Mouse (Mus musculus) gastrocnemius, adult 2 months (tissue): ENCODE measurements at regions not wholly inside any gene's neighbourhood (a gene's known extent, or its start where the extent isn't known, plus 50 kb on each side); places are given as distances from the start of the nearest gene placed in this dataset.

Experiments
- DNase-seq: peaks from one replicate; pipeline ENCODE4 v3.0.0; 2022
- H3K27ac ChIP-seq: fragments of 200-600 bp; 2 replicates; pipeline ENCODE4 v1.8.1; 2022; ENCODE audit warnings: mild to moderate bottlenecking
- H3K4me3 ChIP-seq: fragments of 200-600 bp; 2 replicates; pipeline ENCODE4 v1.8.1; 2022; ENCODE audit warnings: mild to moderate bottlenecking, moderate library complexity
- CTCF ChIP-seq: fragments of 200-600 bp; IDR thresholded peaks from 2 replicates; pipeline ENCODE4 v1.8.1; 2022; ENCODE audit warnings: antibody characterized with exemption, mild to moderate bottlenecking, moderate library complexity
- intact Hi-C: fragments of 180-260 bp; cut with DNase I; formaldehyde crosslinking; loops from one replicate; pipeline ENCODE4 v1.15.1; 2025

DNA sequence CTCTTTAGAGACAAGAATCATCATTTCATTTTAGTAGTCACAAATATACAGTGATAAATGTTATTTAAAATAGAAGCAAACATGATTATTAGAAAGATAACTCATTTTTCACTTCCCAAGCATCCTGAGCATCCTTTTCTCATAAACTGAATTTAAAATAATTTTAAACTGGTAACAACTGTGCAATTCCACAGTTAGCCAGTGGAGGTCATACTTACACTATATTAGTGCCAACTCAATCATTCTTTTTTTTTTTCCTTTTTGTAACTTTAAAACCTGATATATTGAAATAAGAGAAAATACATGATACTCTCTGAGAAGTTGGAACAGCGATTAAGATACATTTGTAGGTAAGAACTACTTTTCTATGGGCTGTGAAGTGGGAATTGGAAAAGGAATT lies 113.2 kb upstream of the Gm17509 start:
- peak; percentile 53 for TF ChIP-seq CTCF
- intact Hi-C loops: loop anchor here (5.0 kb wide), 1 partner anchor 893 kb away; no protein-coding TSS in a partner anchor
- no peak overlapping the region for H3K4me3 ChIP-seq
- H3K27ac ChIP-seq: no peak overlapping the region
- DNase-seq: no peak

DNA sequence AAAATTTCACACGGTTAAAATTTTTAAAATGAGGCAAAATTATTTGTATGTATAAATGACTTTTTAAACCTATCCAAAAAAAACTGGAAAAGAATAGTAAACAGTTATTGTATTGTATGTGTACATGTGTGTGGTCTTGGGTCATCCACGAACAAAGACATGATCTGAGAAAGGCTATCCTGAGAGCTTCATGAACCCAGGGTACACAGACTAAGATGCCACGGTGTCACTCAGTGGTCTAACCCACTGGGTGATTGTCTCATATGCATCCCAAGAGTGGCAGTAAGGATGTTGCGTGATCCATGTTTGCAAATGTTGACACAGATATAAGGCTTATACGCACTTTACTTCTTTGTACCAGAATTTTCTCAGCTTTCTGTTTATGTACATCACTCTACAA lies 113.7 kb upstream of the Gm17509 start:
- intact Hi-C loops: loop anchor here (5.0 kb wide), 1 partner anchor 893 kb away; no protein-coding TSS in a partner anchor
- no peak overlapping the region for H3K27ac ChIP-seq
- no peak overlapping the region for H3K4me3 ChIP-seq
- no peak for DNase-seq
- TF ChIP-seq CTCF: no peak

DNA sequence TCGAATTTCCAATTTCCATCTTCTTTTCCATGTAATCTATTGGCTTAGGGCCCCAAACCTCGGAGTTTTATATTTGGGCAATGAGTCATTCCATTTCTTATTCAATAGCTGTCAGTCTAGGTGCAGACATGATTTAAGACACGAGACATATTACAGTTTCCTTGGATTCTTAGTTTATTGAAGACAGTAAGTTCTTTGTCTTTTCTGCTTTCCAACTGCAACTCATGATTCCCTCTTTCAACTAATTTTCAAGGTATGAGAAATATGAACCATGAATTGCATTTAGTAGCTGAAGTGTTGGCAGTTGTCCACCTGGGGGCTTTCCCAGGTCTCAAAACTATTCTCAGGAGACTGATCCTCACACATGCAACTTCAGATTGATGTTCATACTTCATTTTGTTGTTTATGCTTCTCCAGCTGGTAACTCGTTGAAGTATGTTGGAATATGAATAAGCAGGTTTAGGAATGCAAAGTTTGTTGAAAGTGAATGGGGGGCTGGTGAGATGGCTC lies 160.3 kb upstream of the Gm17509 start:
- Histone ChIP-seq H3K4me3 (no peak overlapping the region), H3K27ac (no peak overlapping the region)
- intact Hi-C loops: no loop called here
- DNase-seq: no peak
- TF ChIP-seq CTCF: no peak

DNA sequence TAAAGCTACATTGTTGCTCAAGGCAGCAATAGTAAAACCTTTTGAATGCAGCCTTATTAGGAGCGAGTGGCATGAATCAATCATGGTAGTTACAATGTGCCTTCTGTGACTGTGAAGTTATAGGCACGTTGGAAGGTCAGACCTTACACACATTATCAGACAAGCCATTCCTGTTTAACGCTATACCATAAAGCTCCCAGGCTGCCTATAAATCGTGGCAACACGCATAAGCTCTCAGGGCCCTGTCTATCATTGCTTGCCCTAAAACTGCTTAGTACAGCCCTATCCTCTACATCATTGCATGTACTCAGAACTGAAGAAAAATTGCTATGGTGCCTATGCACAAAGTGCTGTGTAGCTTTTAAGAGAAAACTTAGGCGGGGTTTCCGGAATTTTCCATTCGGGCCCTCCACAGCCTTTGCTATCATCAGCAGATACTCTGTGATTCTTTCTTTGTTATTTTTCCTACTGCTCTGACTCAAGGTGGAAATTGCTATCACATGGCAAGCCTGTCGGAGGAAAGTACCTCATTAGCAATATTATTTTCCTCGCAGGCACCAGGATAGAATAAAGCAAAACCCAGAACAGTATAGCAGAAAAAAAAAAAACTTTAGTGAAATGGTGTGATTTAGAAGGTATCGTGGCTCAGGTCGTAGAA lies 162.7 kb upstream of the Gm17509 start:
- no peak overlapping the region for H3K27ac ChIP-seq
- intact Hi-C loops: no loop called here
- H3K4me3 ChIP-seq: no peak overlapping the region

DNA sequence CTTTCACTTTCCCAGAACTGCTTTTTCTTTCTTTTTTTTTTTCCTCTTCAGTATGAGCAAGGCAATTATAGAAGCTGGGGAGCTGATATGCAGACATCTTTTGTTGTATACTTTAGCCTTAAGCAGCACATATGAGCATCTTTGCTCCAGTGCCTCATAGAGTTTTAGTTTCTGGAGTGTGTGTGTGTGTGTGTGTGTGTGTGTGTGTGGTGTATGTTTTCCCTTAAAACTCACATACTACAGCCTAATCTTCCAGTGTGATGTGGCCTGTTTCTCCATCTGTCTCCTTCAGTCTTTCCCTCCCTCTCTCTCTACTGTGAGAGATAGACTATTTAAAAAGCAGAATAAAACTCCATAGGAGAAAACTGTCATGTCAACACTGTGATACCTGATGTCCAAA lies 169.4 kb upstream of the Gm17509 start:
- TF ChIP-seq CTCF: no peak
- no peak overlapping the region for H3K27ac ChIP-seq
- intact Hi-C loops: no loop called here
- no peak overlapping the region for H3K4me3 ChIP-seq
- DNase-seq: no peak

More for the DNA sequence above, 162.7 kb upstream of the Gm17509 start:
- DNase-seq: no peak
- TF ChIP-seq CTCF: no peak

DNA sequence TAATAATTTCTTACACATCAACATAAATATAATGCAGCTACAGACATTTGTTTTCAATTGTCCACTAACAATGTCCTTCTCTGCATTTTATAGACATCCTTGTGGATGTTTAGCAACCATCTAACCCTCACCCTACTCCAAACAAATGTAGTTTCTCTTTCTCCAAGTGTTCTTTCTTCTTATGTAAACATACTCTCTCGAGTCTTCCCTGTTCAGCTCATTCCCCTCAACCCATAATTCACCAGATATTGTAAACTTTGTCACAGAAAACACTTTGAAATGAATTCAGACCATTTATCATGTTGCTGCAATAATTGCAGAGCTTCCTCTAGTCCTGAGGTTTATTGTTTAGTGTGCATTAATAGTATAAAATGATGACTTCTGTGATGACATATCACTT lies 172.6 kb upstream of the Gm17509 start:
- Histone ChIP-seq H3K27ac (no peak overlapping the region), H3K4me3 (no peak overlapping the region)
- no peak for TF ChIP-seq CTCF
- DNase-seq: no peak
- intact Hi-C loops: no loop called here

DNA sequence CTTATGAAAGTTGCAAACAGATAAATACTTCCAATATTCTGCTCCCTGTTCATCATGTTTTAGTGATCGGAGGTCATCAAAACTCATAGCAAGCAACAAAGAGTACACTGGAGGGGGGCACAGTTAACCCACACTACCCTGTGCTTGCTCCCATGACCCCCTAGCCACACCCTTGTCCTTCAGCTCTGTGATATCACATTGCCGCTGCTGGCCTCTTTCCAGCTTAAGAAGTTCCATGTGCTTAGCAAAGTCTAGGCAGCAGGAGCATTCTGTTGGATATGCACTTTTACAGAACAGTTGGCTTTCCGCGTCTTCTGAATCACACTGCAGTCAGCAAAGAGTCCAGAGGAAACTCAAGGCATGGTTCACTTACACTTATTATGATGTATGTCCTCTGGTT lies 180.4 kb upstream of the Gm17509 start:
- H3K27ac ChIP-seq: no peak overlapping the region
- peak; percentile 21 for DNase-seq
- intact Hi-C loops: no loop called here
- TF ChIP-seq CTCF: no peak
- no peak overlapping the region for H3K4me3 ChIP-seq

DNA sequence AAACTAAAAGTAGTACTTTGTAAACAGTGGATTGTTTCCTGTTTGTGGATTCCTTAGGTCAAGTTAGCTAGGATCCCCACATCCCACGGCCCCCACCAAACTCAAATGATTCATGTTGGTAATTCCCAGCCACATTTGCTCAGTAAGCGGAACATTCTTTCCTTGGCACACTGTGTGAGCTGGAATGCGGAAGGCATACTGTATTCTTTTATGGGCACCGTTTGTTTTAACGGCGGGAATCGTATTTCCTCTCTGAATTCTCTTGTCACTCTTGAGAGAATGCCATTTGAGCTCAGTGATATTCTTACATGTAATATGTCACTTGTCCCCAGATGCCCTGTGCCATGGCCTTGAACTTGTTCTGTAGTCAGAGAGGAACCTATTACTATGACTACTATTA lies 189.1 kb upstream of the Gm17509 start:
- intact Hi-C loops: no loop called here
- Histone ChIP-seq H3K27ac (no peak overlapping the region), H3K4me3 (no peak overlapping the region)
- TF ChIP-seq CTCF: no peak
- no peak for DNase-seq

DNA sequence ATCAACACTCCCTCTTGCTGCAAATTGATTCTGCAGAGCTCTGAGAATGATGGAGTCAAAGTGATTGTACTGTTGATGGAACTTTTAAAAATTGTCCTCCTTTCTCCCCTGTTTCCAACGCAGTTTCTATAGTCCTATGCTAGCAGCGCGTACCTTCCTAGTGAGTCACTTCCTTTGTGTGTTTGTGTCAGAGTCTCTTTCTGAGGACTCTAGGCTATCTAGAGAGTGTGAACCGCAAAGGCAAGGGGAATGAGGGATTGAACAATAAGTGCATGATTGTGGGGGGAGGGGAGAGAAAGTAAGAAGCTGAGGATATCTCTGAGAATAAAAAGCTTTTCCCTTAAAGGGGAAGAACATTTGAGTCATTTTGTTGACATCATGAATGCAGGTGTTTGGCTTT lies 188.5 kb upstream of the Hcn1 start:
- no peak overlapping the region for H3K27ac ChIP-seq
- intact Hi-C loops: no loop called here
- no peak for TF ChIP-seq CTCF
- no peak overlapping the region for H3K4me3 ChIP-seq
- no peak for DNase-seq

DNA sequence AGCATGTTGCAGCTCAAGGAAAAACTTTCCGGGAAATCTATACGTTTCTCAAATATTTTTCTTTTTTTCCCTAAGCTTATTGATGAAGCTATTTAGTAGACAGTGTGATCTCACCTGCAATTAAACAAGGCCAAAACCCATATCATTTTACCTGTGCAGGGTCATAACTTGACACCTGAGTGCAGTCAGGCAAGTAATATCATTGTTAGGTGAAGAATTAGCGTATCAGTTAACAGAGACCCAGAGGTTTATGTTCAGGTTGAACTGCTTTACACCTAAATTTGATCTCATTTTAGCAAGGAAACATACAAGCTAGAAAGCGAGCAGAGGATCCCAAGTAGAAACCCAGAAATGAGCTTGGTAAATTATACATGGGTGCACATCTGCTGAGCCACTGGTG lies 178.6 kb upstream of the Hcn1 start:
- intact Hi-C loops: no loop called here
- H3K4me3 ChIP-seq: no peak overlapping the region
- no peak for TF ChIP-seq CTCF
- DNase-seq: no peak
- H3K27ac ChIP-seq: no peak overlapping the region

DNA sequence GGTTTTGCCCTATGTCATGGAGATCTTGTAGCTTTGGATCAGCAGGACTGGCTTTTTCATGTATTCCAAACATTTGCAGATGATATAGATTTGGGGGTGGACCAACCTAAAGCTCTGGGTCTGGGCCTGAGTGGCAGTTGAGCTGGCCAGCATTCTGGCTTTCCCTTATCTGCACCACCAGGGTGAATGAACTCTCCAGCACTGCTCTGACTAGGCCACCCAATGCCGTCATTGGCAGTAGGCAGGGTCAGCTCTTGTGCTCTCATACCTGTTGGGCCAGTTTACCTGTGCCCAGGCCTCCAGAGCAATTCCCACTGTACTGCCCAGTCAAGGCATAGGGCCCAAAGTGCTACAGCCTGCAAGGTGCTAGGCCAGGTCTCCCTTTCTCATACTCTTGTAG lies 177.1 kb upstream of the Hcn1 start:
- Histone ChIP-seq H3K27ac (no peak overlapping the region), H3K4me3 (no peak overlapping the region)
- no peak for DNase-seq
- intact Hi-C loops: no loop called here
- TF ChIP-seq CTCF: no peak

DNA sequence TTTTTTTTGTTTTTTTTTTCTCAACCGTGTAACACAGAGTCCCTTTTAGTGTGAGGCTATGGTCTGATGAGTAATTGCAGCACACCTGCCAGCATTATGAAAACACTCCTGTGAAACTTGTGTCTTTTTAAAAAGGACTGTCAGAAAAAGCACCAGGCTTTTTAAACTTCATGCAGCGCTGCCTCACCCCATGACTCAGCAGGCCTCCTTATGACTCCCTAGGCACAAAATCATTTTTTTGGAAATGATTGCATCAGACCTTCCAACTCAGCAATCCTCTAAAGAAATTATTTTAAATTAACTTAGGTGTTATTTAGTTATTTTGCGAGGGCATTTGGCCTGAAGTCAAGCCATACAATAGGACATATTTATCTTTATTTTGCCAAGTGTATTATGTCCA lies 134.7 kb upstream of the Hcn1 start:
- intact Hi-C loops: no loop called here
- Histone ChIP-seq H3K27ac (no peak overlapping the region), H3K4me3 (no peak overlapping the region)
- no peak for DNase-seq
- no peak for TF ChIP-seq CTCF

DNA sequence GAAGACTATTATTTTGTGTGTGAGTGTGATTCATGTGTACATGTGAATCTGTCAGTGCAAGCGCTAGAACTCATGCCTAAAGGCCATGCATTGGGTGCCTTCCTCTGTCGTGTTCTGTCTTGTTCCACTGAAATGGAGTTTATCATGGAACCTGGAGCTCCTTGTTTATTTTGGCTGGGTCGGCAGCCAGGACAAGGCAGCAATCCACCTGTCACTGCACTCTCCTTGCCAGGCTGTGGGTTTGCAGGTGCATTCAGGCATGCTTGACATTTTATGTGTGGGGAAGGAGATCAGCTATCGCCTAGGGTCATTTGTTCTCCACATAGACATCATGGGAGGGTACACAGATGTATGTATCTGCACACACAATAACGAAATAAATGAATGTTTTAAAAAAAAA lies 129.4 kb upstream of the Hcn1 start:
- no peak for DNase-seq
- intact Hi-C loops: no loop called here
- H3K27ac ChIP-seq: no peak overlapping the region
- no peak overlapping the region for H3K4me3 ChIP-seq
- no peak for TF ChIP-seq CTCF

DNA sequence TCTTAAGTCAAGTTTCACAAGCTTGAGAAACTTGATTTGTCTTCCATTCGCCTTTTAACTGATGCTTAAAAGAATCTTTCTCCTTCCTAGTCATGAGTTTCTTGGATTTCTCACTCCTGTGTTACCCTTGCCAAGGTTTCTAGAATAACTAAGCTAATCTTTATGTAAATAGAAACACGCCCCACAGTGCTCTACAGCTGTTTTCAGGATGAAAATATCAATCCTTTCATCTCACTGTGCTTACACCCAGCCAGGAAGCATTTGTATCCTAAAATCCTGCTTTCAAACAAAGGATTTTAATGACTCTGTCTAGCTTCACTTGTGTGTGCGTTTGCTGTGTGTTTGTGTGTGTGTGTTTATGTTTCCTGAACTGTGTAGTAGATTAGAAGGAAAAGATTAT lies 119.5 kb upstream of the Hcn1 start:
- Histone ChIP-seq H3K4me3 (no peak overlapping the region), H3K27ac (no peak overlapping the region)
- TF ChIP-seq CTCF: no peak
- intact Hi-C loops: no loop called here
- DNase-seq: no peak
